Mouse (Mus musculus): ENCODE data around the gene Lin28b. TPM values are rescaled to one million over a fixed set of nuclear protein-coding genes. Genes with fewer than 3 reads are reported as not detected.
A peak's percentile ranks its signal among the peaks of the same experiment; 100 is the strongest.

The Lin28b gene
- total and polyA plus RNA-seq, 3 experiments, result not detected

DNA sequence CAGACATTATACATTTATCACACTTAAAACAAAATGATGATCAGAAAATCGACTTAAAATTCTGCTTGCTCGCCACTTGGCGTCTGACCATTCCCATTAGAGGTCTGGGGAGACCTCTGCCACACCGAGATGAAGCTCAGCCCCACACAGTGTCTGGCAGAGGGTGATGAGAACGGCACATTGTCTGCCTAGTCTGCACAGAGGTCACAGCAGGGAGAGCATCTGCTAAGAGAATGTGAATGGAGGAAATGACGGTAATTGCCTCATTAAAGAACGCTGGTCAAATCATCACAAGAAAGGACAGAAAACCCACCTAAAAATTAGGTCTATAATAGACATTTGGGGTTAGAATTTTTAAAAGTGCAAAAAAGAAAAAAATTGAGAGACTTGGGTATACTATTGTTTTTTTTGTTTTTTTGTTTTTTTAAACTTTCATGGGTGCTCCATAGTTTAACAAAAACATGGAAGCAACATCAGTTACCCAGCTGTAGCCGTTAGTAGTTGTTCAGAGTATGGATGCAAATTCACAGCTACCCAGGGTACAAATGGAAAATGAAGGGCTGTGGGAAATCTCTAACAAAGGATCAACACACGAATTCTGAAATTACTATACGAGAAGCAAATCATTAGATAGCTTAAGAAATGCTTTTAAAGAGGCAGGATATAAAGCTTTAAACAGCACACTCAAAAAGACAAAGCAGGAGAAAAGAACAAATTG, 75.4 kb downstream of the Lin28b start:
- no peaks in the 10 kb centered on the region for H3K9me3 ChIP-seq (replicated peaks; ENCODE audit: insufficient read depth, low read length)
- no peak overlapping the region for H3K27ac ChIP-seq (ENCODE audit: control insufficient read depth, low read depth, low read length)
- no peak for DNase-seq (ENCODE audit: low read depth, low spot score)
- no peaks in the 10 kb centered on the region for H3K4me1 ChIP-seq (ENCODE audit: control insufficient read depth in 1 of 2, insufficient read depth in 2 of 2, low read length in 2 of 2)
- H3K9ac ChIP-seq (ENCODE audit: control insufficient read depth, low read depth, low read length, poor library complexity, severe bottlenecking), result no peak overlapping the region
- H3K27me3 ChIP-seq (ENCODE audit: control insufficient read depth in 1 of 2, insufficient read depth in 2 of 2, low read length in 2 of 2), result peaks cover 0 to 2% of the 10 kb centered on the region in 2 experiments; a peak in 3 of 4 replicates
- TF ChIP-seq USF2 (IDR thresholded peaks at IDR 0.05; ENCODE audit: borderline replicate concordance in 1 of 2, insufficient read depth in 1 of 2, low read depth in 1 of 2, low read length in 2 of 2), result no peak
- no peak for TF ChIP-seq TBP (IDR thresholded peaks at IDR 0.05; ENCODE audit: low read depth, low read length)
- no peak for TF ChIP-seq CHD1 (IDR thresholded peaks at IDR 0.05; ENCODE audit: low read depth, low read length)
- TF ChIP-seq ETS1 (IDR thresholded peaks at IDR 0.05; ENCODE audit: low read depth, low read length), result no peak
- TF ChIP-seq POLR2A (IDR thresholded peaks at IDR 0.05; ENCODE audit: control insufficient read depth in 1 of 2, insufficient read depth in 1 of 2, low read depth in 1 of 2, low read length in 2 of 2, poor library complexity in 1 of 2), result no peak
- TF ChIP-seq SMC3 (IDR thresholded peaks at IDR 0.05; ENCODE audit: low read depth, low read length), result no peak
- TF ChIP-seq ZMIZ1 (IDR thresholded peaks at IDR 0.05; ENCODE audit: low read depth, low read length), result no peak
- TF ChIP-seq NELFE (IDR thresholded peaks at IDR 0.05; ENCODE audit: low read depth, low read length), result no peak
- no peak for TF ChIP-seq MAX (IDR thresholded peaks at IDR 0.05; ENCODE audit: low read length)
- no peak for TF ChIP-seq CTCF (IDR thresholded peaks at IDR 0.05 in 2 of 3, conservative IDR thresholded peaks at IDR 0.05 in 1 of 3; ENCODE audit: control insufficient read depth in 1 of 3, insufficient read depth in 1 of 3, low read depth in 2 of 3, low read length in 3 of 3, poor library complexity in 1 of 3, severe bottlenecking in 1 of 3)
- TF ChIP-seq MAZ (IDR thresholded peaks at IDR 0.05; ENCODE audit: low read depth, low read length), result no peak
- no peak for TF ChIP-seq ZNF384 (IDR thresholded peaks at IDR 0.05; ENCODE audit: low read depth, low read length)
- TF ChIP-seq UBTF (IDR thresholded peaks at IDR 0.05; ENCODE audit: borderline replicate concordance, insufficient read depth, low read depth, low read length), result no peak
- no peak for TF ChIP-seq MXI1 (IDR thresholded peaks at IDR 0.05; ENCODE audit: low read depth, low read length)
- no peak for TF ChIP-seq TAL1 (IDR thresholded peaks at IDR 0.05; ENCODE audit: low read length)
- TF ChIP-seq USF1 (IDR thresholded peaks at IDR 0.05; ENCODE audit: low read depth, low read length), result no peak
- TF ChIP-seq ZC3H11A (IDR thresholded peaks at IDR 0.05; ENCODE audit: low read depth, low read length), result no peak
- no peak for TF ChIP-seq MAFK (IDR thresholded peaks at IDR 0.05; ENCODE audit: borderline replicate concordance, low read depth, low read length)
- TF ChIP-seq TCF12 (IDR thresholded peaks at IDR 0.05; ENCODE audit: low read depth, low read length), result no peak
- H3K36me3 ChIP-seq (ENCODE audit: control insufficient read depth in 1 of 2, insufficient read depth in 2 of 2, low read length in 2 of 2), result no peaks in the 10 kb centered on the region
- H3K79me2 ChIP-seq (ENCODE audit: control insufficient read depth, insufficient read depth, low read length, poor library complexity), result no peaks in the 10 kb centered on the region
- H3K4me3 ChIP-seq (ENCODE audit: control insufficient read depth in 1 of 2, insufficient read depth in 1 of 2, low read depth in 2 of 2, low read length in 2 of 2), result no peak overlapping the region

DNA sequence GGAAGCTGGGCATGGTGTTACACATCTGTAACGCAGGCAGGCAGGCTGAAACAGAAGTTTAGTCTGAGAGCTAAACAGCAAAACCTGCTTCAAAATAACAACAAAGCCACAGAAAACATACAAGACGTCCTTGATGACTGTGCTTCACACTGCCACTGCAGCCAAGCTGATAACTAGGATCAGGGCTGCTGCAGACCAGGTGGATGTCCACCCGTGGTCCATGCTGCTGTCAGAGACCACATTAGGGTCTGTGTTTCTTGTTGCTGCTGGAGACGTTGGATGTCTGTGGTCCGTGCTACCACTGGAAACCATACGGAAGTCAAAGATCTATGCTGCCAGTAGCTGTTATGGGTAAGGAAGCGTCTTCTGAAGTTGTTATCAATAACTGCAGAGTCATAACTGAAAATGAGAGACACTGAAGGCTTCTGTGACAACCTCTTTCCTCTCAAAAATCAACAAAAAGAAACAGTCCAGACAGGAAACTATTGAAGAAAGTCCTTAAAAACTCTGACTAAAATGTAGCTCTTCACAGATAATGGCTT, 86.4 kb downstream of the Lin28b start:
- no peaks in the 10 kb centered on the region for H3K79me2 ChIP-seq (ENCODE audit: control insufficient read depth, insufficient read depth, low read length, poor library complexity)
- peak overlapping the region; percentile 41 for H3K9ac ChIP-seq (ENCODE audit: control insufficient read depth, low read depth, low read length, poor library complexity, severe bottlenecking)
- H3K27me3 ChIP-seq (ENCODE audit: control insufficient read depth in 1 of 2, insufficient read depth in 2 of 2, low read length in 2 of 2), result no peaks in the 10 kb centered on the region
- peak overlapping the region; percentile 43 to 65 for H3K4me3 ChIP-seq (ENCODE audit: control insufficient read depth in 1 of 2, insufficient read depth in 1 of 2, low read depth in 2 of 2, low read length in 2 of 2)
- peak overlapping the region; percentile 52 for H3K27ac ChIP-seq (ENCODE audit: control insufficient read depth, low read depth, low read length)
- DNase-seq (ENCODE audit: low read depth, low spot score), result peak; percentile 60
- H3K36me3 ChIP-seq (ENCODE audit: control insufficient read depth in 1 of 2, insufficient read depth in 2 of 2, low read length in 2 of 2), result peaks cover 0 to 6% of the 10 kb centered on the region in 2 experiments; a peak in 2 of 4 replicates
- TF ChIP-seq EP300 (IDR thresholded peaks at IDR 0.05; ENCODE audit: low read depth in 1 of 2, low read length in 2 of 2) (peak; percentile 39 to 49; a peak in 3 of 4 replicates), UBTF (IDR thresholded peaks at IDR 0.05; ENCODE audit: borderline replicate concordance, insufficient read depth, low read depth, low read length) (no peak), NELFE (IDR thresholded peaks at IDR 0.05; ENCODE audit: low read depth, low read length) (no peak), GATA1 (IDR thresholded peaks at IDR 0.05; ENCODE audit: low read depth, low read length) (0 out of 2 replicates have a peak, but pooled peaks have one; percentile 20)
- no peaks in the 10 kb centered on the region for H3K9me3 ChIP-seq (replicated peaks; ENCODE audit: insufficient read depth, low read length)
- peaks cover 0 to 6% of the 10 kb centered on the region in 2 experiments; a peak in 1 of 4 replicates for H3K4me1 ChIP-seq (ENCODE audit: control insufficient read depth in 1 of 2, insufficient read depth in 2 of 2, low read length in 2 of 2)
